Mouse (Mus musculus) olfactory bulb, adult 2 months (tissue): ENCODE data around the gene Kremen1. TPM values are rescaled to one million over a fixed set of nuclear protein-coding genes. Genes with fewer than 3 reads are reported as not detected.

ENCODE experiments used
- H3K27ac ChIP-seq: fragments of 200-500 bp; 2 replicates; pipeline ENCODE4 v1.5.1; 2012; ENCODE audit warnings: low read depth, low read length; ENCODE audit not compliant: insufficient read depth
- H3K4me1 ChIP-seq: fragments of 200-500 bp; 2 replicates; pipeline ENCODE4 v1.6.1; 2012; ENCODE audit warnings: low read length; ENCODE audit not compliant: control insufficient read depth, insufficient read depth
- H3K4me3 ChIP-seq: fragments of 200-500 bp; 2 replicates; pipeline ENCODE4 v1.5.1; 2012; ENCODE audit warnings: mild to moderate bottlenecking, low read depth, low read length, moderate library complexity; ENCODE audit not compliant: insufficient read depth
- CTCF ChIP-seq: fragments of 200-500 bp; IDR thresholded peaks from 2 replicates; pipeline ENCODE4 v1.5.1; 2012; ENCODE audit warnings: low read depth, mild to moderate bottlenecking, low read length, moderate library complexity; ENCODE audit not compliant: insufficient read depth
- POLR2A ChIP-seq: fragments of 200-500 bp; IDR thresholded peaks from 2 replicates; pipeline ENCODE4 v1.6.1; 2012; ENCODE audit warnings: mild to moderate bottlenecking, low read depth, low read length, moderate library complexity; ENCODE audit not compliant: insufficient read depth
- WGBS: fragments of 180-500 bp; shearing (Covaris S2); methylation state at CpG from one replicate; pipeline ENCODE4 v1.1.7; 2018; 5-methylcytosine and 5-hydroxymethylcytosine counted together
- polyA plus RNA-seq: library from polyadenylated mRNA; stranded (reverse); fragments of >200 nt; gene quantifications from 2 replicates; pipeline ENCODE4 v1.2.4, GENCODE M21; 2012; ENCODE audit warnings: low replicate concordance; ENCODE audit not compliant: missing spikeins, insufficient read depth, insufficient read length

Kremen1 gene
- polyA plus RNA-seq, 1 experiment = not detected

DNA sequence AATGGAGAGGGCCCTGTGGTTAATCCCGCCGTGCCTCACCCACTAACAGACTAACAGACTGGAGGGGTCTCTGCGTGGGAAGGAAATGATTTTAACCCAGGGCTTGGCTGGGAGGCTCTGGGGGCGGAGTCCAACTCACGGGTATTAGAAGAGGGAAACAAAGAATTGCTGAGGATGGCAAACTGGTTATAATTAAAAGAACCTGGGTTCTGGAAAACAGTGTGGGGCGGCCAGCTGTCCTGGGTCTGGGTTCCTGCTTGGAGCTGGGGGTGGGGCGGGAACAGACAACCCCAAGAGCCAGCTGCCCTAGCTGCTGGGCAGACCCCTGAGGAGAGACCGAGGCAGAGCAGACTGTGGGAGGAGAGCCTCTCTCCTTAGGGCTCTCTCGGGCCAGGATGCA, 77.1 kb downstream of the Kremen1 start:
- 32% methylated on average over 9 of the region's 9 CpGs for WGBS
- no peak for TF ChIP-seq POLR2A
- peaks cover 16% of the 10 kb centered on the region for H3K4me1 ChIP-seq
- H3K4me3 ChIP-seq = no peak overlapping the region
- no peak overlapping the region for H3K27ac ChIP-seq

GRCm38 (mm10) chr11:5182870-5183269, 78.5 kb downstream of the Kremen1 start:
- Histone ChIP-seq H3K4me3 (no peak overlapping the region), H3K27ac (no peak overlapping the region), H3K4me1 (peaks cover 14% of the 10 kb centered on the region)
- 86% methylated on average over 4 of the region's 4 CpGs for WGBS
- no peak for TF ChIP-seq CTCF
- TF ChIP-seq POLR2A = no peak

GRCm38 (mm10) chr11:5181850-5182404, 79.4 kb downstream of the Kremen1 start:
- Histone ChIP-seq H3K27ac (no peak overlapping the region), H3K4me1 (peaks cover 14% of the 10 kb centered on the region), H3K4me3 (no peak overlapping the region)
- 28% methylated on average over 13 of the region's 13 CpGs for WGBS
- TF ChIP-seq CTCF = peak; percentile 98
- no peak for TF ChIP-seq POLR2A

DNA sequence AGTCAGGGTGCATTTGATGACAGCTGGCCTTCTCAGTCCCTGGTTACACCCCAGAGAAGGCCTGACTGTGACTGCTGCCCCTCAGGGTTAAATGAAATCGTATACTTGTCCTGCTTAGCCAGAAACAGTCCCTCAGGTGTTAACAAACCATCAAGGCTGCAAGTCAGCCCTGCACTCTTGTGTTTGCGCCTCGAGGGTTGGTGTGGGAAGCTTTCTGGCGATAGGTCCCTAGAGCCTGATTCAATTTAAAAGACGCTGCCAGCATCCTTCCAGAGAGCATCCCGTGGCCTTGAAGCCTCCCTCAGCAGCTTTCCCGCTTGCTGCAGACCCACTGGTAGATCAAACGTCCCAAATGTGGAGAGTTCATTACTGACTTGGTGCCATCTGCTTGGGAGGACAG, 82.0 kb downstream of the Kremen1 start:
- Histone ChIP-seq H3K4me3 (no peak overlapping the region), H3K4me1 (peaks cover 13% of the 10 kb centered on the region), H3K27ac (no peak overlapping the region)
- no peak for TF ChIP-seq CTCF
- TF ChIP-seq POLR2A = no peak
- WGBS = 64% methylated on average over 8 of the region's 8 CpGs

DNA sequence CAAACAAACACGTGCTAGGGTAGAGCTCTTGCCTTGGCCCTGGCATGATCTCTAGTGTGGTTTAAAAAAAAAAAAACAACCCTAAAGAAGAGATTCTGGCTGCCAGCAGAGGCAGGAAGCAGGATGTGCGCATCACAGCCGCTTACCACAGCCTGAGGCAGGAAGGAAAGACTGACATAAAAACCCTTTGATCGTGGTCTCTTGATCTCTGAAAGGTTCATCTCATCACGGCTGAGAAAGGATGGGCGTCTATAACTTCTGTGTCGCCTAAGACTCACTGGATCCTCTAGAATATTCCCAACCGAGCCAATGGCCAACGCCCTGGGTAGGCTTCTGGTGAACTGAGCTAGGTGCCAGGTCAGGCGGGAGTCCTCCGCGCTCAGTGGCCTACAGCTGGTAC, 84.2 kb downstream of the Kremen1 start:
- no peak overlapping the region for H3K4me3 ChIP-seq
- peaks cover 25% of the 10 kb centered on the region for H3K4me1 ChIP-seq
- H3K27ac ChIP-seq = no peak overlapping the region
- 88% methylated on average over 12 of the region's 12 CpGs for WGBS
- TF ChIP-seq CTCF (no peak), POLR2A (no peak)

DNA sequence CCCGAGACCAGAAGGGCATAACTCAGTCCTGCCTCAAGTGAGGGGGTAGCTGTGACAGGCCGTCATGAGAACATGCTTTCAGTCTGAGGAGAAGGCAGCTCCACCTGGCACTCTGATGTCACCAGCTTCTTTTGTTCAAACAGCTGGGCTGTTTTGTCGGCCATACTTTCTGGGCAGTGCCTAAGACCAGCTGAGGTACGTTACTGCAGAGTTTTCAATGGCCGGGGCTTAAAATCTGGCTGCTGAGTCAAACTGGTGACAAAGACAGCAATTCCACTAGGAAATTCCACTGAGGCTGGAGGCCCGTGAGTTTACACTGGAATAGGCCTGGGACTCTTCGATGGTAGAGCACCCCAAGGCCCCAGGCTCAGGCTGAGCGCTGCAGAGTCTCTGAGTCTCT, 84.7 kb downstream of the Kremen1 start:
- TF ChIP-seq POLR2A (no peak), CTCF (no peak)
- H3K27ac ChIP-seq = no peak overlapping the region
- 77% methylated on average over 8 of the region's 8 CpGs for WGBS
- no peak overlapping the region for H3K4me3 ChIP-seq
- H3K4me1 ChIP-seq = peaks cover 29% of the 10 kb centered on the region

DNA sequence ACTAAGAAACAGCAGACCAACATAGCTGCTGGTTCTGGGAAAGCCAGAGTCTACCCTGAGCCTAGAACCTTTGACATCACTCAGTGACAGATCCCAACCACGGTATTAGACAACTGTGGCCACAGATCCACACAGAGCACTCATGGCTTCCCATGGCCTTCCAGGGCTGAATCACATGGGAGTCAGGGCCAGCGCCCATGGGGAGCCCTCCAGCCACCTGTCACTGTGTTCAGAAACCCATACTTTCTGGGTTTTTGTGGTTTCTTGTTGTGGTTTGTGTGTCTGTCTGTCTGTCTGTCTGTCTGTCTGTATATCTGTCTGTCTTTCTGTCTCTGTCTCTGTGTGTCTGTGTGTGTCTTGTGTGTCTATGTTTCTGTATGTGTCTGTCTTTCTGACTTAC, 85.5 kb downstream of the Kremen1 start:
- peaks cover 29% of the 10 kb centered on the region for H3K4me1 ChIP-seq
- no peak overlapping the region for H3K27ac ChIP-seq
- H3K4me3 ChIP-seq = no peak overlapping the region
- 91% methylated on average over 2 of the region's 2 CpGs for WGBS
- no peak for TF ChIP-seq CTCF
- no peak for TF ChIP-seq POLR2A

DNA sequence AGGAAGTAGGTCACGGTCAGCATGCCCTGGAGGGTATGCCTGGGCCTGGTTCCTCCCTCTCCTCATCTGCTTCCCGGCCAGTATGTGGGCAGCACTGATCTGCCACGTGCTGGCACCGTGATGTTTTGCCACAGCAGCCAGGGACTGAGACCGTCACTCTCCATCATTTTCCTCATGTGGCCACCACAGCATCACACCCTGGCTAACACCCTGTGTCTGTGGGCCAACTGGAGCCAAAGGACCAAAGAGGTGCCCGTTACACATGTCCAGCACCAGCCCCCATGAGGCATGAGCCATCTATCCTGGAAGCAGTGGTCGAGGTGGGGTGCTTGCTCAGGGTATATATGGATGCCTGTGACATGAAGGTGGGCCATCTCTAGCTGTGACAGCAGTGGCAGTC, 86.2 kb downstream of the Kremen1 start:
- TF ChIP-seq POLR2A (no peak), CTCF (no peak)
- Histone ChIP-seq H3K27ac (no peak overlapping the region), H3K4me3 (no peak overlapping the region), H3K4me1 (peaks cover 29% of the 10 kb centered on the region)
- WGBS = 97% methylated on average over 7 of the region's 7 CpGs

- no peak for TF ChIP-seq CTCF
- no peak for TF ChIP-seq POLR2A
- Histone ChIP-seq H3K4me1 (peaks cover 31% of the 10 kb centered on the region), H3K27ac (peak overlapping the region; percentile 77), H3K4me3 (no peak overlapping the region)
- WGBS = 20% methylated on average over 3 of the region's 3 CpGs
These were observed 88.5 kb downstream of the Kremen1 start for GRCm38 (mm10) chr11:5172861-5173260.

- Histone ChIP-seq H3K27ac (no peak overlapping the region), H3K4me3 (no peak overlapping the region), H3K4me1 (peaks cover 28% of the 10 kb centered on the region)
- TF ChIP-seq POLR2A = no peak
- TF ChIP-seq CTCF = no peak
- 34% methylated on average over 9 of the region's 9 CpGs for WGBS
These were observed 94.0 kb downstream of the Kremen1 start for GRCm38 (mm10) chr11:5167311-5167710.
